Comparison of ENCODE assay signal across 25 mouse cellular contexts in genomic region chr1:105953588-105953987, GRCm38 (mm10).
"Had no signal": no experiment of that assay in that cellular context is flagged by ENCODE, and none has a peak within 500 bp of the region (broad histone marks: within the 10 kb centered on the region; RNA-seq: fewer than 3 reads in every experiment).

No protein-coding gene starts in this region.

- H3K9ac ChIP-seq: heart, embryonic 13.5 days; heart, embryonic 15.5 days; hindbrain, embryonic 12.5 days; hindbrain, embryonic 14.5 days; intestine, embryonic 15.5 days; limb, embryonic 12.5 days; liver, embryonic 14.5 days had no signal

- H3K9me3 ChIP-seq: heart, embryonic 15.5 days; hindbrain, embryonic 12.5 days; intestine, embryonic 15.5 days; limb, embryonic 10.5 days had no signal

- H3K4me1 ChIP-seq: heart, embryonic 15.5 days; hindbrain, embryonic 10.5 days; hindbrain, embryonic 12.5 days; intestine, embryonic 15.5 days; limb, embryonic 10.5 days; limb, embryonic 12.5 days had no signal

- H3K36me3 ChIP-seq: heart, embryonic 13.5 days; heart, embryonic 15.5 days; hindbrain, embryonic 10.5 days; hindbrain, embryonic 12.5 days; intestine, embryonic 15.5 days; limb, embryonic 10.5 days; limb, embryonic 12.5 days had no signal

- DNase-seq: gastrocnemius, adult 2 months; gastrocnemius, postnatal 10 days; gastrocnemius, postnatal 25 days; heart, adult 2 months; heart, postnatal 4 days; kidney, adult 18-20 months; kidney, adult 8-10 months; kidney, postnatal 10 days; kidney, postnatal 25 days; kidney, postnatal 4 days; liver had no signal

- H3K4me3 ChIP-seq: gastrocnemius, adult 2 months; heart, adult 2 months; heart, embryonic 13.5 days; heart, embryonic 15.5 days; hindbrain, embryonic 10.5 days; hindbrain, embryonic 12.5 days; intestine, embryonic 15.5 days; layer of hippocampus, adult 2 months; left cerebral cortex, adult 2 months; limb, embryonic 10.5 days; limb, embryonic 12.5 days had no signal

- H3K4me2 ChIP-seq: heart, embryonic 13.5 days; heart, embryonic 15.5 days; hindbrain, embryonic 12.5 days; hindbrain, embryonic 14.5 days; intestine, embryonic 15.5 days; limb, embryonic 12.5 days had no signal

- H3K27me3 ChIP-seq: heart, embryonic 13.5 days; heart, embryonic 15.5 days; hindbrain, embryonic 12.5 days; intestine, embryonic 15.5 days; limb, embryonic 12.5 days had no signal

- H3K27ac ChIP-seq: gastrocnemius, adult 2 months; heart, adult 2 months; heart, embryonic 13.5 days; heart, embryonic 15.5 days; hindbrain, embryonic 10.5 days; hindbrain, embryonic 12.5 days; hindbrain, embryonic 14.5 days; intestine, embryonic 15.5 days; layer of hippocampus, adult 2 months; left cerebral cortex, adult 2 months; limb, embryonic 10.5 days; limb, embryonic 12.5 days; liver, embryonic 14.5 days had no signal

- ATAC-seq: hindbrain, embryonic 16.5 days; inflammation-experienced regulatory T-cells, adult 6 months; intestine, embryonic 15.5 days; intestine, postnatal 0 days had no signal
